Mouse (Mus musculus): ENCODE results near the gene Olfr397. TPM values are rescaled to one million over a fixed set of nuclear protein-coding genes. Genes with fewer than 3 reads are reported as not detected.

Olfr397 gene
- total RNA-seq (2014; rRNA removed): not detected in 2 replicates
- polyA plus RNA-seq (2015; fragmentation: Nextera tagmentation; extraction: Ambion mirVana): not detected in 2 replicates

DNA sequence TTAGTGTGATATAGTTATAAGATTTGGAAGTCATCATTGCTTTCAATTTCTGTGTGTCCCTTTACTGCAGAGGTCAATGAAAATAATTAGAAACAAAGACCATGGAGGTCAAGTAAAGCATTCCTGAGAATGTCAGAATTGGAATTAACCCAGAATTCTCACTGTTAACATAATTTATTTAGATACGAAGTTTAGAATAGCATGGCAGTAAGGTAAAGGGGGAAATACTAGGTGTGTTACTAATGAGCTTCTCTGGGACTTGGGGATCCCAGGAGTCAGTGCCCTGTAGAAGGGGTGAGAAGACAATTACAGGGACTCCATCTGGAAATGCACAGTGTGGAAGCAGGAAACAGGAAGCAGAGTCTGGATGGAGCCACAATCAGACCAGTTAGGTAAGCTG, at the start of gene Olfr397:
Gene Olfr397 (plus strand): TSS at position 301 of the 400 bp plus-strand sequence.
- H3K4me3 ChIP-seq (ENCODE audit: low read depth, low read length): no peak within 1 kb of the TSS
- WGBS: 71% methylated on average over 1 of the region's 1 CpGs

DNA sequence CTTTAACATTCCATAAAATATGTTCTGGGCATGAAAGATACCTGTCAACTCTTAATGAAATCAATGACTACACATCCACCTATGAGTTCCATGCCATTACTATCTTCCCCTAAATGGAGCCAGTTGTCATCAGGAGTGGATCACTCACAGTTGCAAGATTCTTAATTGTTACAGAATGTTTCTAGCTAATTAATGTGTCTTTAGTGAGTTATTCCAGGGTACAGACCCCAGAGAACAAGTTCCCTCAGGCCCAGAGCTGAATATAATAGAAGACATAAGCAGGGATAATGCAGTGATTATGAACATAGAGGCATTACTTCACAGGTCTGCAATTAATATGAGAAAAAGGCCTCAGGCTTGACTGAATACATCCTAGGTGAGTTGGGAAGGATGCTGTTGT, 24.2 kb upstream of the Olfr397 start, which contains the start of gene Olfr23:
Gene Olfr23 (plus strand): TSS at position 301 of the 400 bp plus-strand sequence.
- Histone ChIP-seq H3K4me2 (ENCODE audit: low read depth, low read length, poor library complexity, severe bottlenecking) (no peak within 1 kb of the TSS), H3K27me3 (ENCODE audit: insufficient read depth, low read length) (no peaks in the 10 kb centered on the region), H3K27ac (ENCODE audit: low read depth, low read length) (no peak within 1 kb of the TSS), H3K4me3 (ENCODE audit: low read depth, low read length) (no peak within 1 kb of the TSS), H3K4me1 (ENCODE audit: insufficient read depth, low read length) (no peaks in the 10 kb centered on the region), H3K9me3 (ENCODE audit: low read length) (0 out of 2 replicates have a peak, but pooled peaks cover 11% of the 10 kb centered on the region), H3K9ac (replicated peaks; ENCODE audit: low read length, poor library complexity, severe bottlenecking) (no peak within 1 kb of the TSS), H3K36me3 (ENCODE audit: insufficient read depth, low read length) (no peaks in the 10 kb centered on the region)
- no peak for TF ChIP-seq CTCF (IDR thresholded peaks at IDR 0.05)
- no peak for ATAC-seq (ENCODE audit: low FRiP score)
- DNase-seq (ENCODE audit: low spot score): no peak

More for the DNA sequence above, at the start of gene Olfr397:
- no peak within 1 kb of the TSS for H3K27ac ChIP-seq (ENCODE audit: low read depth, low read length)
- peaks cover 16% of the 10 kb centered on the region; the same call in 1 of the 2 replicates for H3K9me3 ChIP-seq (ENCODE audit: low read length)
- no peaks in the 10 kb centered on the region for H3K27me3 ChIP-seq (ENCODE audit: insufficient read depth, low read length)
- ATAC-seq (ENCODE audit: low FRiP score): no peak
- H3K4me1 ChIP-seq (ENCODE audit: insufficient read depth, low read length): no peaks in the 10 kb centered on the region
- no peak within 1 kb of the TSS for H3K4me2 ChIP-seq (ENCODE audit: low read depth, low read length, poor library complexity, severe bottlenecking)
- H3K9ac ChIP-seq (replicated peaks; ENCODE audit: low read length, poor library complexity, severe bottlenecking): no peak within 1 kb of the TSS
- no peak for TF ChIP-seq CTCF (IDR thresholded peaks at IDR 0.05)
- no peaks in the 10 kb centered on the region for H3K36me3 ChIP-seq (ENCODE audit: insufficient read depth, low read length)
- no peak for DNase-seq (ENCODE audit: low spot score)

DNA sequence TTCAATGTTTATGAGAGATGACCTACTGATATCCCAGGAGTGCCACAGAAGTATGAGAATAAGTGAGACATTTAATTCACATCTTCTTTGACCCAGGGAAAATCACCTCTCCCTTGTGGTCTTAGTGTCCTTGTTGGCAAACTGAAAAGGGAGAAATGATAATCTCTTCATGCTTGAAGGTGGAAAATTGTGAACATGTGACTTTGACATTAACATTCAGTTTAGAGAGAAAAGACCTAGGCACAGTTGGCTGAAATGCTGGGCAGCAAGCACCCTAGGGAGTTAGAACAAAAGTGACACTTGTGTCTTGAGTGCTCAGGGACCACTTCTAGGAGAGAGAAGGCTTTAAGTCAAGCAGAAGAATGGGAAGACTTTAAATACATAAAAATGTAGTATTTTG, 29.7 kb downstream of the Olfr397 start, which contains the start of gene Olfr398:
Gene Olfr398 (minus strand): TSS at position 101 of the 400 bp plus-strand sequence.
- no peaks in the 10 kb centered on the region for H3K4me1 ChIP-seq (ENCODE audit: insufficient read depth, low read length)
- H3K27me3 ChIP-seq (ENCODE audit: insufficient read depth, low read length): no peaks in the 10 kb centered on the region
- H3K27ac ChIP-seq (ENCODE audit: low read depth, low read length): no peak within 1 kb of the TSS
- H3K4me3 ChIP-seq (ENCODE audit: low read depth, low read length): no peak within 1 kb of the TSS
- TF ChIP-seq CTCF (IDR thresholded peaks at IDR 0.05): no peak
- DNase-seq (ENCODE audit: low spot score) (no peak), ATAC-seq (ENCODE audit: low FRiP score) (no peak)
- H3K36me3 ChIP-seq (ENCODE audit: insufficient read depth, low read length): no peaks in the 10 kb centered on the region
- no peak within 1 kb of the TSS for H3K9ac ChIP-seq (replicated peaks; ENCODE audit: low read length, poor library complexity, severe bottlenecking)
- H3K9me3 ChIP-seq (ENCODE audit: low read length): peaks cover 12% of the 10 kb centered on the region; the same call in 1 of the 2 replicates
- no peak within 1 kb of the TSS for H3K4me2 ChIP-seq (ENCODE audit: low read depth, low read length, poor library complexity, severe bottlenecking)

DNA sequence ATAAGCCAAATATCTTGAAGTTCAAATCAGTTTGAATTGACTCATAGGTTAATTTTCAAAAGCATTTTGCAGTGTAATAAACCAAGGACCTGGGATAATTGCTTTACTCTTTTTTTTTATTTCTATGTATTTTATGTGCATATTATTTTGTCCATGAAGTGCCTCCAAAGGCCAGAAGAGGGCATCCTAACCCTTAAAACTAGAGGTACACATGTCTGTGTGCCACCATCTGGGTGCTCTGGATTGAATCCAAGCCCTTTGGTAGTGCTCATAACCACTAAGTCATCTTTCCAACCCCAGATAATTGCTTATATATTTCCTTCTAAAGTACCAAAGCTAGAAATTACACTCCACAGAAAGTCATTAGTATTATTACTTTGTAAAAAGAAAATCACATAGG, 32.5 kb downstream of the Olfr397 start:
- no peak for DNase-seq (ENCODE audit: low spot score)
- no peaks in the 10 kb centered on the region for H3K36me3 ChIP-seq (ENCODE audit: insufficient read depth, low read length)
- H3K27me3 ChIP-seq (ENCODE audit: insufficient read depth, low read length): no peaks in the 10 kb centered on the region
- no peak for ATAC-seq (ENCODE audit: low FRiP score)
- H3K4me3 ChIP-seq (ENCODE audit: low read depth, low read length): no peak overlapping the region
- H3K4me2 ChIP-seq (ENCODE audit: low read depth, low read length, poor library complexity, severe bottlenecking): no peak overlapping the region
- no peaks in the 10 kb centered on the region for H3K4me1 ChIP-seq (ENCODE audit: insufficient read depth, low read length)
- TF ChIP-seq CTCF (IDR thresholded peaks at IDR 0.05): no peak
- no peak overlapping the region for H3K27ac ChIP-seq (ENCODE audit: low read depth, low read length)
- H3K9ac ChIP-seq (replicated peaks; ENCODE audit: low read length, poor library complexity, severe bottlenecking): no peak overlapping the region
- peaks cover 12% of the 10 kb centered on the region; the same call in 1 of the 2 replicates for H3K9me3 ChIP-seq (ENCODE audit: low read length)

Other genes starting within 250 kb of the Olfr397 start
- gene Olfr389, start 180.1 kb upstream of the Olfr397 start, total RNA-seq (2014; rRNA removed): not detected in 2 replicates
- gene Olfr389, start 180.1 kb upstream of the Olfr397 start, polyA plus RNA-seq (2015; fragmentation: Nextera tagmentation; extraction: Ambion mirVana): not detected in 2 replicates
- gene Olfr390, start 177.9 kb upstream of the Olfr397 start, total RNA-seq (2014; rRNA removed): not detected in 2 replicates
- gene Olfr390, start 177.9 kb upstream of the Olfr397 start, polyA plus RNA-seq (2015; fragmentation: Nextera tagmentation; extraction: Ambion mirVana): not detected in 2 replicates
- gene Olfr391-ps, start 157.8 kb upstream of the Olfr397 start, total RNA-seq (2014; rRNA removed): not detected in 2 replicates
- gene Olfr391-ps, start 157.8 kb upstream of the Olfr397 start, polyA plus RNA-seq (2015; fragmentation: Nextera tagmentation; extraction: Ambion mirVana): not detected in 2 replicates
- not detected in 2 replicates for gene Olfr392, start 143.8 kb upstream of the Olfr397 start, total RNA-seq (2014; rRNA removed)
- gene Olfr392, start 143.8 kb upstream of the Olfr397 start, polyA plus RNA-seq (2015; fragmentation: Nextera tagmentation; extraction: Ambion mirVana): not detected in 2 replicates
- gene Olfr393, start 109.4 kb upstream of the Olfr397 start, total RNA-seq (2014; rRNA removed): not detected in 2 replicates
- not detected in 2 replicates for gene Olfr393, start 109.4 kb upstream of the Olfr397 start, polyA plus RNA-seq (2015; fragmentation: Nextera tagmentation; extraction: Ambion mirVana)
- not detected in 2 replicates for gene Olfr394, start 70.0 kb upstream of the Olfr397 start, total RNA-seq (2014; rRNA removed)
- gene Olfr394, start 70.0 kb upstream of the Olfr397 start, polyA plus RNA-seq (2015; fragmentation: Nextera tagmentation; extraction: Ambion mirVana): not detected in 2 replicates
- gene Olfr395, start 51.5 kb upstream of the Olfr397 start, total RNA-seq (2014; rRNA removed): not detected in 2 replicates
- gene Olfr395, start 51.5 kb upstream of the Olfr397 start, polyA plus RNA-seq (2015; fragmentation: Nextera tagmentation; extraction: Ambion mirVana): not detected in 2 replicates
- gene Olfr23, start 24.1 kb upstream of the Olfr397 start, total RNA-seq (2014; rRNA removed): not detected in 2 replicates
- not detected in 2 replicates for gene Olfr23, start 24.1 kb upstream of the Olfr397 start, polyA plus RNA-seq (2015; fragmentation: Nextera tagmentation; extraction: Ambion mirVana)
- gene Olfr398, start 29.6 kb downstream of the Olfr397 start, total RNA-seq (2014; rRNA removed): not detected in 2 replicates
- gene Olfr398, start 29.6 kb downstream of the Olfr397 start, polyA plus RNA-seq (2015; fragmentation: Nextera tagmentation; extraction: Ambion mirVana): not detected in 2 replicates
- gene Olfr139, start 95.7 kb downstream of the Olfr397 start, total RNA-seq (2014; rRNA removed): not detected in 2 replicates
- not detected in 2 replicates for gene Olfr139, start 95.7 kb downstream of the Olfr397 start, polyA plus RNA-seq (2015; fragmentation: Nextera tagmentation; extraction: Ambion mirVana)
- not detected in 2 replicates for gene Olfr399, start 95.8 kb downstream of the Olfr397 start, total RNA-seq (2014; rRNA removed)
- gene Olfr399, start 95.8 kb downstream of the Olfr397 start, polyA plus RNA-seq (2015; fragmentation: Nextera tagmentation; extraction: Ambion mirVana): not detected in 2 replicates
- not detected in 2 replicates for gene Zfp616, start 109.1 kb downstream of the Olfr397 start, total RNA-seq (2014; rRNA removed)
- gene Zfp616, start 109.1 kb downstream of the Olfr397 start, polyA plus RNA-seq (2015; fragmentation: Nextera tagmentation; extraction: Ambion mirVana): not detected in 2 replicates
- gene Olfr401, start 152.9 kb downstream of the Olfr397 start, total RNA-seq (2014; rRNA removed): not detected in 2 replicates
- gene Olfr401, start 152.9 kb downstream of the Olfr397 start, polyA plus RNA-seq (2015; fragmentation: Nextera tagmentation; extraction: Ambion mirVana): not detected in 2 replicates
- not detected in 2 replicates for gene Olfr402, start 192.7 kb downstream of the Olfr397 start, total RNA-seq (2014; rRNA removed)
- gene Olfr402, start 192.7 kb downstream of the Olfr397 start, polyA plus RNA-seq (2015; fragmentation: Nextera tagmentation; extraction: Ambion mirVana): not detected in 2 replicates
- not detected in 2 replicates for gene Olfr403, start 225.4 kb downstream of the Olfr397 start, total RNA-seq (2014; rRNA removed)
- gene Olfr403, start 225.4 kb downstream of the Olfr397 start, polyA plus RNA-seq (2015; fragmentation: Nextera tagmentation; extraction: Ambion mirVana): not detected in 2 replicates